ENCODE assay signal across 22 mouse cellular contexts in the genomic region with DNA sequence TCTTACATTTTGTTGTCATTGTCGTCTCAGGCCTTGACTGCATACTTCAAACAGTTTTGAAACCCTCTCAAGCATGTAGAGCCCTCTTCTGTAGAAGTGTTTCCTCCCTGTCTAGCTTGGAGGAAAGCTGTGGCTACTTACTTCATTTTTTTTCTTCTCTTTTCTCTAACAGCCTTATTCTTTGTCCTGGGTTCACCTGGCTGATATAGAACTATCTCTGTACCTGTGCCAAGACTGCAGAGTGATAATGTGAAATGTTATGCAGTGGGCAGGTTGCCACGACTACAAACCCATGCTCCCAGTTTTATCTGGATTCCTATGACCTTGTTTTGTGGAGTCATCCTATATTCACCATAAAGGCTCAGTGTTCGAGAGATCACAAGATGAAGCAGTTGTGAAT. TPM values are rescaled to one million over a fixed set of nuclear protein-coding genes. Genes with fewer than 3 reads are reported as not detected.
"Had no signal": no experiment of that assay in that cellular context is flagged by ENCODE, and none has a peak within 500 bp of the region (broad histone marks: within the 10 kb centered on the region; RNA-seq: fewer than 3 reads in every experiment).

No protein-coding gene starts in this region.

- H3K27ac ChIP-seq: hindbrain, embryonic 13.5 days; hindbrain, postnatal 0 days; limb, embryonic 13.5 days; liver, embryonic 15.5 days; lung, embryonic 15.5 days; midbrain, embryonic 12.5 days had no signal

- H3K4me2 ChIP-seq: hindbrain, embryonic 13.5 days; limb, embryonic 13.5 days; liver, embryonic 15.5 days; lung, embryonic 15.5 days; midbrain, embryonic 12.5 days had no signal

- H3K36me3 ChIP-seq: lung, embryonic 15.5 days had no signal

- H3K4me3 ChIP-seq: hindbrain, embryonic 13.5 days; limb, embryonic 13.5 days; liver, embryonic 15.5 days; lung, embryonic 15.5 days; midbrain, embryonic 12.5 days had no signal

- DNase-seq: kidney, adult 2 months; kidney, postnatal 14 days; left cerebral cortex, postnatal 4 days; right cerebral cortex, postnatal 25 days; thymus, postnatal 36 days had no signal

- H3K9ac ChIP-seq: limb, embryonic 13.5 days; liver, embryonic 15.5 days; lung, embryonic 15.5 days; midbrain, embryonic 12.5 days had no signal

- H3K27me3 ChIP-seq: hindbrain, embryonic 13.5 days; limb, embryonic 13.5 days; liver, embryonic 15.5 days; lung, embryonic 15.5 days; midbrain, embryonic 12.5 days had no signal

- ATAC-seq: hindbrain, postnatal 0 days had no signal

- H3K9me3 ChIP-seq: hindbrain, embryonic 13.5 days; limb, embryonic 13.5 days; liver, embryonic 15.5 days; lung, embryonic 15.5 days; midbrain, embryonic 12.5 days had no signal

RNA-seq across cellular contexts. Expression of a gene that starts 24.2 kb away (rescaled TPM):
- total RNA-seq: hindbrain, postnatal 0 days; layer of hippocampus, adult 8-10 months; layer of hippocampus, postnatal 14 days; left cerebral cortex, adult 18-20 months; left cerebral cortex, postnatal 10 days; left cerebral cortex, postnatal 4 days; liver, adult 2 months; megakaryocyte-erythroid progenitor cell, adult 5-6 weeks; midbrain, postnatal 0 days had no signal
- polyA plus RNA-seq: hindbrain, postnatal 0 days; intestine, embryonic 14.5 days; kidney, adult 2 months; limb, embryonic 13.5 days; liver, adult 2 months; liver, embryonic 15.5 days; lung, embryonic 15.5 days; midbrain, embryonic 12.5 days; midbrain, postnatal 0 days; neural tube, embryonic 14.5 days; small intestine, adult 2 months; thymus, postnatal 0 days had no signal

RNA-seq across cellular contexts. Expression of a gene that starts 25.4 kb away (rescaled TPM):
- total RNA-seq: hindbrain, postnatal 0 days; layer of hippocampus, adult 8-10 months; layer of hippocampus, postnatal 14 days; left cerebral cortex, adult 18-20 months; left cerebral cortex, postnatal 10 days; left cerebral cortex, postnatal 4 days; liver, adult 2 months; megakaryocyte-erythroid progenitor cell, adult 5-6 weeks; midbrain, postnatal 0 days had no signal
- polyA plus RNA-seq: intestine, embryonic 14.5 days; limb, embryonic 13.5 days; liver, adult 2 months; liver, embryonic 15.5 days; lung, embryonic 15.5 days; small intestine, adult 2 months; thymus, postnatal 0 days had no signal
